Mouse (Mus musculus) liver, embryonic 14.5 days (tissue): Measurements from ENCODE around the gene Slc6a2.

Source experiments
- CTCF ChIP-seq: IDR thresholded peaks from 2 replicates; pipeline ENCODE4 v1.5.1; 2016; ENCODE audit warnings: antibody characterized with exemption, low read depth, control low read depth
- EP300 ChIP-seq: IDR thresholded peaks from 2 replicates; pipeline ENCODE4 v1.6.1; 2016; ENCODE audit warnings: antibody characterized with exemption, low read depth

GRCm38 (mm10) chr8:93030664-93031063 lies 70.8 kb downstream of the Slc6a2 start:
- TF ChIP-seq CTCF (no peak), EP300 (no peak)
